Mouse (Mus musculus) myocyte (in vitro differentiated cells): Measurements from ENCODE around the gene Nsa2.

Source experiments
- CEBPB ChIP-seq: IDR thresholded peaks from 2 replicates; pipeline ENCODE4 v1.6.1; 2011; ENCODE audit warnings: mild to moderate bottlenecking, moderate library complexity; ENCODE audit not compliant: poor library complexity, insufficient read depth, severe bottlenecking
- E2F4 ChIP-seq: IDR thresholded peaks from one replicate; pipeline ENCODE4 v1.6.1; 2011; ENCODE audit warnings: mild to moderate bottlenecking, control low read depth, moderate library complexity; ENCODE audit not compliant: insufficient read depth
- MAX ChIP-seq: IDR thresholded peaks from one replicate; pipeline ENCODE4 v1.6.1; 2011; ENCODE audit warnings: low read depth, mild to moderate bottlenecking, control low read depth
- MYOD1 ChIP-seq, 3 experiments: IDR thresholded peaks; one replicate each; pipeline ENCODE4 v1.6.1; 2011; ENCODE audit warnings: control low read depth in 2 of 3, low read depth in 2 of 3, mild to moderate bottlenecking in 2 of 3, moderate library complexity in 1 of 3; ENCODE audit not compliant: insufficient read length in 2 of 3, control insufficient read depth in 1 of 3
- MYOG ChIP-seq, 3 experiments: IDR thresholded peaks; one replicate each; pipeline ENCODE4 v1.6.1; 2011; ENCODE audit warnings: control low read depth in 2 of 3, low read depth in 2 of 3, mild to moderate bottlenecking in 2 of 3; ENCODE audit not compliant: insufficient read length in 2 of 3, control insufficient read depth in 1 of 3, insufficient read depth in 1 of 3
- POLR2A ChIP-seq: IDR thresholded peaks from one replicate; pipeline ENCODE4 v1.6.1; 2011; ENCODE audit warnings: low read depth, mild to moderate bottlenecking, control low read depth, moderate library complexity; ENCODE audit not compliant: insufficient read length
- POLR2AphosphoS2 ChIP-seq: IDR thresholded peaks from one replicate; pipeline ENCODE4 v1.6.1; 2011; ENCODE audit warnings: low read depth, control low read depth; ENCODE audit not compliant: insufficient read length
- TCF12 ChIP-seq: IDR thresholded peaks from one replicate; pipeline ENCODE4 v1.6.1; 2011; ENCODE audit warnings: mild to moderate bottlenecking, control low read depth; ENCODE audit not compliant: poor library complexity, insufficient read depth, severe bottlenecking
- TCF3 ChIP-seq: IDR thresholded peaks from one replicate; pipeline ENCODE4 v1.6.1; 2011; ENCODE audit warnings: low read depth, control low read depth; ENCODE audit not compliant: insufficient read length
- USF1 ChIP-seq: IDR thresholded peaks from one replicate; pipeline ENCODE4 v1.6.1; 2011; ENCODE audit warnings: low read depth, mild to moderate bottlenecking, control low read depth, moderate library complexity

DNA sequence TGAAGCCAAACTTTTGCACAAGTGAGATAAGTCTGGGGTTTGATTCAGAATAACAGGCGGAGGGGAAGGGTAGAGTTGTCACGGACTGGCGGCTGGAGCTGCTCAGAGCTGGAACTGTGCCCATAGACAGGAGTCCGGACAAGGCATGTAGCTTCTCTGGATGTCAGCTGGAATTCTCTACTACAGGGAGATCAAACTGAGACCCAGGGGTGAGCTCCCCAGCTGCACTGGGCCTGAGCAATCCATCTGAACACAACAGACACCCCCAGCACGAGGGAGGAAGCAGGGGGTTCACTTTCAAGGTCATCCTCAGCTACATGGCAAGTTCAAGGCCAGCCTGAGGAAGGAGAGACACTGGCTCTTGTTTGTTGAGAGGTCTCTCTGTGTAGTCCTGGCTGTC, 46.9 kb upstream of the Nsa2 start:
- no peak for TF ChIP-seq MYOD1 (IDR thresholded peaks at IDR 0.05; ENCODE audit: control insufficient read depth in 1 of 3, insufficient read length in 2 of 3, low read depth in 2 of 3)
- no peak for TF ChIP-seq POLR2A
- TF ChIP-seq USF1, result no peak
- no peak for TF ChIP-seq CEBPB
- TF ChIP-seq MAX, result no peak
- TF ChIP-seq TCF12, result no peak
- TF ChIP-seq TCF3, result no peak
- no peak for TF ChIP-seq MYOG (IDR thresholded peaks at IDR 0.05; ENCODE audit: control insufficient read depth in 1 of 3, insufficient read depth in 1 of 3, insufficient read length in 2 of 3, low read depth in 2 of 3)
- TF ChIP-seq E2F4, result no peak
- TF ChIP-seq POLR2AphosphoS2, result no peak
